Mouse (Mus musculus) midbrain, postnatal 0 days (tissue): ENCODE results near the gene Cyp4v3. TPM values are rescaled to one million over a fixed set of nuclear protein-coding genes. Genes with fewer than 3 reads are reported as not detected.
A peak's percentile ranks its signal among the peaks of the same experiment; 100 is the strongest.

Experiments used
- ATAC-seq: fragments of 200-750 bp; cut with Nextera tagmentation; 2 replicates; pipeline ENCODE4 v1.8.0; 2017; ENCODE audit warnings: moderate number of reproducible peaks, mild to moderate bottlenecking, moderate TSS enrichment, moderate library complexity; ENCODE audit not compliant: low FRiP score
- DNase-seq: peaks from one replicate; pipeline ENCODE4 v3.0.0-alpha.2; 2015; ENCODE audit warnings: low spot score
- H3K27ac ChIP-seq: fragments of 300-500 bp; sonication (generic); 2 replicates; pipeline ENCODE4 v1.5.1; 2014; ENCODE audit warnings: low read depth, mild to moderate bottlenecking, low read length, mixed read lengths
- H3K27me3 ChIP-seq: fragments of 300-500 bp; sonication (generic); 2 replicates; pipeline ENCODE4 v1.6.1; 2014; ENCODE audit warnings: low read length, control low read depth, mixed read lengths; ENCODE audit not compliant: insufficient read depth
- H3K36me3 ChIP-seq: fragments of 300-500 bp; sonication (generic); 2 replicates; pipeline ENCODE4 v1.6.1; 2014; ENCODE audit warnings: low read length, control low read depth, mixed read lengths; ENCODE audit not compliant: insufficient read depth
- H3K4me1 ChIP-seq: fragments of 300-500 bp; sonication (generic); 2 replicates; pipeline ENCODE4 v1.6.1; 2014; ENCODE audit warnings: mild to moderate bottlenecking, control low read depth, antibody characterized with exemption, low read length, mixed read lengths; ENCODE audit not compliant: insufficient read depth
- H3K4me2 ChIP-seq: fragments of 300-500 bp; sonication (generic); 2 replicates; pipeline ENCODE4 v1.6.1; 2014; ENCODE audit warnings: low read depth, mild to moderate bottlenecking, low read length, mixed read lengths; ENCODE audit not compliant: poor library complexity, severe bottlenecking
- H3K4me3 ChIP-seq: fragments of 300-500 bp; sonication (generic); 2 replicates; pipeline ENCODE4 v1.5.1; 2014; ENCODE audit warnings: low read depth, mild to moderate bottlenecking, low read length, moderate library complexity
- H3K9ac ChIP-seq: fragments of 300-500 bp; sonication (generic); replicated peaks from 2 replicates; pipeline ENCODE4 v1.6.1; 2014; ENCODE audit warnings: mild to moderate bottlenecking, low read length, moderate library complexity, mixed read lengths; ENCODE audit not compliant: poor library complexity, severe bottlenecking
- H3K9me3 ChIP-seq: fragments of 300-500 bp; sonication (generic); 2 replicates; pipeline ENCODE4 v1.6.1; 2016; ENCODE audit warnings: low read length, control low read depth
- CTCF ChIP-seq: IDR thresholded peaks from 2 replicates; pipeline ENCODE4 v1.5.1; 2016; ENCODE audit warnings: antibody characterized with exemption, mild to moderate bottlenecking
- WGBS: fragments of 180-500 bp; shearing (Covaris S2); extraction: QIAGEN DNeasy Blood & Tissue Kit; methylation state at CpG from one replicate; pipeline ENCODE4 v1.1.7; 2014; 5-methylcytosine and 5-hydroxymethylcytosine counted together
- polyA plus RNA-seq: library from polyadenylated mRNA; unstranded; fragments of >200 nt; fragmentation: Nextera tagmentation; extraction: Ambion mirVana; gene quantifications from 2 replicates; pipeline ENCODE4 v1.2.1, GENCODE M21; 2015
- total RNA-seq: library from RNA; depleted of rRNA; stranded (reverse); fragments of >200 nt; gene quantifications from 2 replicates; pipeline ENCODE4 v1.2.3, GENCODE M21; 2014

Cyp4v3 gene
- total and polyA plus RNA-seq, 2 experiments from 2014 or later, result 2.4 to 2.7 TPM

GRCm38 (mm10) chr8:45308366-45308765 lies 24.6 kb downstream of the Cyp4v3 start, which contains the start of gene Gm45753:
Gene Gm45753, minus strand, starts transcription at chr8:45308466.
- Histone ChIP-seq H3K9ac (no peak within 1 kb of the TSS), H3K9me3 (no peaks in the 10 kb centered on the region), H3K4me2 (no peak within 1 kb of the TSS), H3K36me3 (no peaks in the 10 kb centered on the region), H3K4me3 (no peak within 1 kb of the TSS), H3K4me1 (no peaks in the 10 kb centered on the region), H3K27ac (no peak within 1 kb of the TSS), H3K27me3 (no peaks in the 10 kb centered on the region)
- no peak for TF ChIP-seq CTCF
- WGBS, result 95% methylated on average over 13 of the region's 13 CpGs
- DNase-seq, result no peak
- no peak for ATAC-seq

GRCm38 (mm10) chr8:45305479-45305878 lies 27.5 kb downstream of the Cyp4v3 start:
- no peak for TF ChIP-seq CTCF
- DNase-seq (no peak), ATAC-seq (no peak)
- Histone ChIP-seq H3K27me3 (no peaks in the 10 kb centered on the region), H3K4me2 (no peak overlapping the region), H3K36me3 (no peaks in the 10 kb centered on the region), H3K4me1 (no peaks in the 10 kb centered on the region), H3K4me3 (no peak overlapping the region), H3K9me3 (no peaks in the 10 kb centered on the region), H3K27ac (no peak overlapping the region), H3K9ac (no peak overlapping the region)
- WGBS, result 89% methylated on average over 1 of the region's 1 CpGs

DNA sequence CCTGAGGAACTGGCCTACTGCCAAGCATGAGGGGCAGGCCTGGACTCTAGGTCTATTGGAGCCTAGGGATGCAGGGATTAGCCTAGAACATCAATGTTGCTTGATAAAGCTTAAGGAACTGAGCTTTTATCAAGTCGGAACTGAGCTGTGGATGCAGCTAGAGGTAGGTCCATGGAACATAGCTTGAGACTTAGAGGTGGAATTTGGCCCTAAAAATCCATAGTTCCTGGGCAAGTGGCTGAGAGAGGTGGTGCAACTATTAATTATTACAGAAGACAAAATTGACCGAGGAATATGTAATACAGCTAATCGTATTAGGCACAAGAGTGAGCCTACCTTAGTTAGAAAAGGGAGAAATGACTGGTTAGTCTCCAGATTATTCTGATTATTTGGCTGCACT lies 28.7 kb downstream of the Cyp4v3 start:
- DNase-seq, result no peak
- no peaks in the 10 kb centered on the region for H3K9me3 ChIP-seq
- H3K4me1 ChIP-seq, result no peaks in the 10 kb centered on the region
- H3K27me3 ChIP-seq, result no peaks in the 10 kb centered on the region
- H3K27ac ChIP-seq, result no peak overlapping the region
- 90% methylated on average over 3 of the region's 3 CpGs for WGBS
- H3K4me3 ChIP-seq, result no peak overlapping the region
- no peaks in the 10 kb centered on the region for H3K36me3 ChIP-seq
- no peak for TF ChIP-seq CTCF
- H3K9ac ChIP-seq, result no peak overlapping the region
- H3K4me2 ChIP-seq, result no peak overlapping the region
- ATAC-seq, result no peak

DNA sequence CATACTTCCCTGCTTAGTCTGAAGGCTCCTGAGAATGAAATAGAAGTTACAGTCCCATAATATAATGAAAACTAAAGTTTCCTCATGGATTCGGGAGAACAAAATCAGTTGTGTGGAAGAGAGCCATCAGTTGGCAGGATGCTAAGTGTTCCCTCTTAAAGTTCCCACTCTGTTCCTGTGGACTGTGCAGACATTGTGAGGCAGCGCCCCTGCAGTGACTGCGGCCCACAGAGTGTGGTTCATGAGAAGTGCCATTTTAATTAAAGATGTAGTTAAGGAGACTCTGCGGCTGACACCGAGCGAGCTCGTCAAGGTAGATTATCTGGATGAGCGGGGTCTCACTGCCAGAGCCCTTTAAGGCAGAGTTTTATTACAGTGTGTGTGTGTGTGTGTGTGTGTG lies 30.6 kb downstream of the Cyp4v3 start:
- WGBS, result 50% methylated on average over 8 of the region's 8 CpGs
- Histone ChIP-seq H3K4me2 (no peak overlapping the region), H3K4me1 (no peaks in the 10 kb centered on the region), H3K9ac (no peak overlapping the region), H3K36me3 (no peaks in the 10 kb centered on the region), H3K4me3 (no peak overlapping the region), H3K9me3 (no peaks in the 10 kb centered on the region), H3K27me3 (no peaks in the 10 kb centered on the region), H3K27ac (no peak overlapping the region)
- DNase-seq (peak; percentile 22), ATAC-seq (no peak)
- TF ChIP-seq CTCF, result no peak

DNA sequence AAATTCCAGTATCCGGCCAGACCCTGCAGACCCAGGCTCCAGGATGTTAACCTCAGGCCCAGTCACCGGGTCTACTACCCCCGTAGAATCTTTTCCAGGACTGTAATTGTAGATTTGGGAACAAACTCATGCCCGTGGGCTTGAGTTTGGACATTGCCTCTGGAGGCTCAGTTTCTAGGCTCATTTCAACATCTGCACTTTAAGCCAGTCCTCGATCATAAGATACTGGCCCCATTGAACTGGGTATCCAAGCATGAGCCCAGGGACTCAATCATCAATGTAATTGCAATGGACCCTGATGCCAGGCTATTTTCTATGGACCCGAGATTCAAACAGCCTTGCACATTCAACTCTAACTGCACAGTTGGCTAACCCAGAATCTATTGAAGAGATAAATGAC lies 37.7 kb downstream of the Cyp4v3 start:
- no peak overlapping the region for H3K4me2 ChIP-seq
- H3K27me3 ChIP-seq, result no peaks in the 10 kb centered on the region
- TF ChIP-seq CTCF, result no peak
- H3K4me3 ChIP-seq, result no peak overlapping the region
- no peaks in the 10 kb centered on the region for H3K9me3 ChIP-seq
- H3K27ac ChIP-seq, result no peak overlapping the region
- no peaks in the 10 kb centered on the region for H3K36me3 ChIP-seq
- ATAC-seq (no peak), DNase-seq (no peak)
- H3K4me1 ChIP-seq, result no peaks in the 10 kb centered on the region
- H3K9ac ChIP-seq, result no peak overlapping the region
- 92% methylated on average over 6 of the region's 6 CpGs for WGBS

DNA sequence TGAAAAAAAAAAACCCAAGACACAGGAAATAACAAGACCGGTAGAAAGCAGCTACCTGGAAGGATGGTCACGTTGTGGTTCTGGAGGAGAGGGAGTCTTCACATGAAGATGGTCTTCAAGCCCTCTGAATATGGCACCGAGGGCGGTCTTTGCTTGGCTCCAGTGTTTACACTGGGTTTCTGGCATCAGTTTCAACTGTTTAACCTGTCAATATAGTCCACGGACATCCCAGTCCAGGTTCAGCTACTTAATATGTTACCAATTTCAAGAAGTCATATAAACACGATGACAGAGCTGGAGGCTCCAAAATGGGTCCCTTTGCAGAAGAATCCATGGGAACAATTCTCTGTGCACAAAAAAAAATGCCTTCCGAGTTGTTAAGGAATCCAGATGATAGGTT lies 38.3 kb downstream of the Cyp4v3 start, which contains the start of gene Klkb1:
Gene Klkb1, minus strand, starts transcription at position 173 of the 400 bp plus-strand sequence.
- DNase-seq (no peak), ATAC-seq (no peak)
- Histone ChIP-seq H3K9me3 (no peaks in the 10 kb centered on the region), H3K4me3 (no peak within 1 kb of the TSS), H3K27ac (no peak within 1 kb of the TSS), H3K36me3 (no peaks in the 10 kb centered on the region), H3K27me3 (no peaks in the 10 kb centered on the region), H3K9ac (no peak within 1 kb of the TSS), H3K4me2 (no peak within 1 kb of the TSS), H3K4me1 (no peaks in the 10 kb centered on the region)
- WGBS, result 95% methylated on average over 7 of the region's 7 CpGs
- no peak for TF ChIP-seq CTCF
